Mouse (Mus musculus) forebrain, embryonic 10.5 days (tissue): Measurements from ENCODE around the gene Slitrk1. TPM values are rescaled to one million over a fixed set of nuclear protein-coding genes. Genes with fewer than 3 reads are reported as not detected.

Experiments
- DNase-seq: peaks from one replicate; pipeline ENCODE4 v3.0.0-alpha.2; 2017; ENCODE audit warnings: low spot score; ENCODE audit errors: extremely low spot score
- H3K27ac ChIP-seq: fragments of 300-500 bp; sonication (generic); 2 replicates; pipeline ENCODE4 v1.5.1; 2016; ENCODE audit warnings: mild to moderate bottlenecking
- H3K27me3 ChIP-seq: fragments of 300-500 bp; sonication (generic); 2 replicates; pipeline ENCODE4 v1.6.1; 2016; ENCODE audit warnings: mild to moderate bottlenecking; ENCODE audit not compliant: poor library complexity, severe bottlenecking
- H3K36me3 ChIP-seq: fragments of 300-500 bp; sonication (generic); replicated peaks from 2 replicates; pipeline ENCODE4 v1.6.1; 2016; ENCODE audit warnings: mild to moderate bottlenecking, moderate library complexity
- H3K4me1 ChIP-seq: fragments of 300-500 bp; sonication (generic); 2 replicates; pipeline ENCODE4 v1.6.1; 2016
- H3K4me3 ChIP-seq: fragments of 300-500 bp; sonication (generic); 2 replicates; pipeline ENCODE4 v1.5.1; 2016; ENCODE audit warnings: mild to moderate bottlenecking, moderate library complexity
- H3K9me3 ChIP-seq: fragments of 300-500 bp; sonication (generic); 2 replicates; pipeline ENCODE4 v1.6.1; 2016; ENCODE audit warnings: mild to moderate bottlenecking, moderate library complexity
- WGBS: fragments of 180-500 bp; shearing (Covaris S2); methylation state at CpG from one replicate; pipeline ENCODE4 v1.1.7; 2016; 5-methylcytosine and 5-hydroxymethylcytosine counted together
- polyA plus RNA-seq: library from polyadenylated mRNA; unstranded; fragments of >200 nt; fragmentation: Nextera tagmentation; extraction: Ambion mirVana; gene quantifications from 2 replicates; pipeline ENCODE4 v1.2.1, GENCODE M21; 2016

Slitrk1 gene
- polyA plus RNA-seq, 1 experiment from 2014 or later = 2.2 TPM

GRCm38 (mm10) chr14:108859310-108859709 is 54.6 kb downstream of the Slitrk1 start:
- no peak overlapping the region for H3K27ac ChIP-seq
- no peak for DNase-seq
- H3K36me3 ChIP-seq = no peaks in the 10 kb centered on the region
- H3K27me3 ChIP-seq = no peaks in the 10 kb centered on the region
- peaks cover 6% of the 10 kb centered on the region for H3K4me1 ChIP-seq
- no peaks in the 10 kb centered on the region for H3K9me3 ChIP-seq
- 83% methylated on average over 1 of the region's 1 CpGs for WGBS
- H3K4me3 ChIP-seq = no peak overlapping the region
